17 mouse cellular contexts compared by ENCODE assay signal in genomic region chr3:130972126-130972525, GRCm38 (mm10).
A peak's percentile ranks its signal among the peaks of the same experiment; 100 is the strongest.
DNase-seq lines count a peak whose midpoint lies in the region; ATAC-seq and TF ChIP-seq lines count a peak whose summit lies in the region.
"Had no signal": no experiment of that assay in that cellular context is flagged by ENCODE, and none has a peak within 500 bp of the region (broad histone marks: within the 10 kb centered on the region; RNA-seq: fewer than 3 reads in every experiment).

No protein-coding gene starts in this region.

- no peak overlapping the region for H3K4me2 ChIP-seq in heart, embryonic 12.5 days
- H3K4me2 ChIP-seq: hindbrain, embryonic 12.5 days; midbrain, embryonic 15.5 days; neural tube, embryonic 12.5 days had no signal

- no peak for TF ChIP-seq POLR2A in thymus, adult 2 months (IDR thresholded peaks at IDR 0.05; ENCODE audit: control insufficient read depth, extremely low read depth, insufficient read depth, low read length, poor library complexity)

- no peak for TF ChIP-seq CTCF in thymus, adult 2 months (IDR thresholded peaks at IDR 0.05; ENCODE audit: borderline replicate concordance, control insufficient read depth, extremely low read depth, insufficient read depth, low read length, poor library complexity)

- H3K9ac ChIP-seq in heart, embryonic 12.5 days, result no peak overlapping the region
- H3K9ac ChIP-seq: hindbrain, embryonic 12.5 days; midbrain, embryonic 15.5 days; neural tube, embryonic 12.5 days had no signal

- peaks cover 16% of the 10 kb centered on the region for H3K4me1 ChIP-seq in heart, embryonic 12.5 days (replicated peaks)
- peaks cover 22% of the 10 kb centered on the region for H3K4me1 ChIP-seq in thymus, adult 2 months (replicated peaks; ENCODE audit: control insufficient read depth, insufficient read depth, low read length)
- H3K4me1 ChIP-seq: hindbrain, embryonic 12.5 days; midbrain, embryonic 15.5 days; neural tube, embryonic 12.5 days had no signal

- no peaks in the 10 kb centered on the region for H3K36me3 ChIP-seq in heart, embryonic 12.5 days
- no peaks in the 10 kb centered on the region for H3K36me3 ChIP-seq in thymus, adult 2 months (ENCODE audit: control insufficient read depth, insufficient read depth, low read length)
- H3K36me3 ChIP-seq: hindbrain, embryonic 12.5 days; midbrain, embryonic 15.5 days; neural tube, embryonic 12.5 days had no signal

- intact Hi-C loops in heart, postnatal 25 days (cut with DNase I), result no loop called here

- no peaks in the 10 kb centered on the region for H3K9me3 ChIP-seq in heart, embryonic 12.5 days (replicated peaks)
- H3K9me3 ChIP-seq: hindbrain, embryonic 12.5 days; midbrain, embryonic 15.5 days; neural tube, embryonic 12.5 days had no signal

- 58% methylated on average over 2 of the region's 2 CpGs for WGBS in heart, embryonic 12.5 days
- WGBS in thymus, adult 2 months, result 91% methylated on average over 2 of the region's 2 CpGs

- 0 out of 2 replicates have a peak overlapping the region, but pooled peaks have one; percentile 7 for H3K27ac ChIP-seq in heart, embryonic 12.5 days (ENCODE audit: poor library complexity, severe bottlenecking)
- no peak overlapping the region for H3K27ac ChIP-seq in thymus, adult 2 months (ENCODE audit: control insufficient read depth, insufficient read depth, low read length)
- H3K27ac ChIP-seq: heart, adult 2 months; hindbrain, embryonic 12.5 days; midbrain, embryonic 15.5 days; neural tube, embryonic 12.5 days had no signal

- no peak overlapping the region for H3K4me3 ChIP-seq in heart, embryonic 12.5 days
- no peak overlapping the region for H3K4me3 ChIP-seq in thymus, adult 2 months (ENCODE audit: control insufficient read depth, insufficient read depth, low read length)
- H3K4me3 ChIP-seq: heart, adult 2 months; hindbrain, embryonic 12.5 days; midbrain, embryonic 15.5 days; neural tube, embryonic 12.5 days had no signal

- H3K27me3 ChIP-seq in heart, embryonic 12.5 days (replicated peaks), result no peaks in the 10 kb centered on the region
- H3K27me3 ChIP-seq in thymus, adult 2 months (ENCODE audit: control insufficient read depth, insufficient read depth, low read length), result no peaks in the 10 kb centered on the region
- H3K27me3 ChIP-seq: hindbrain, embryonic 12.5 days; midbrain, embryonic 15.5 days; neural tube, embryonic 12.5 days had no signal

- no peak for ATAC-seq in heart, embryonic 12.5 days (ENCODE audit: insufficient number of reproducible peaks, low FRiP score)
- ATAC-seq: midbrain, embryonic 15.5 days had no signal

- DNase-seq in heart, postnatal 25 days (ENCODE audit: low spot score), result no peak
- peak; percentile 37 for DNase-seq in lung, postnatal 10 days
- DNase-seq in lung, postnatal 36 days, result no peak
- DNase-seq in adipocyte (ENCODE audit: low spot score), result peak; percentile 79
- DNase-seq in adrenal gland, postnatal 10 days, result peak; percentile 65
- DNase-seq in thymus, postnatal 14 days, result no peak
- no peak for DNase-seq in thymus, adult 2 months
- DNase-seq: cerebellum, postnatal 36 days; kidney, adult 9 months; liver; right cerebral cortex, postnatal 14 days; thymus, postnatal 4 days had no signal

Comparison
In these comparisons a context has a peak if more than half of its experiments do, and no peak if none do; other contexts are left out.
1. DNase-seq: peak in lung, postnatal 10 days (single experiment), adipocyte (single experiment) and adrenal gland, postnatal 10 days (single experiment); none in heart, postnatal 25 days (single experiment), lung, postnatal 36 days (single experiment), thymus, postnatal 14 days (single experiment) and thymus, adult 2 months (single experiment).